Mouse (Mus musculus) neutrophil, adult 59 days (primary cell): Measurements from ENCODE around the gene Tac4. TPM values are rescaled to one million over a fixed set of nuclear protein-coding genes. Genes with fewer than 3 reads are reported as not detected.

Experiments
- total RNA-seq, 2 experiments: library from RNA; stranded (reverse); gene quantifications; 1 replicate in 1 of 2; 2 replicates in 1 of 2; pipeline ENCODE4 v1.2.4; 2023

Tac4 gene
- total RNA-seq: under 1 TPM in 1 of 2 experiments, not detected in 1; 0.31 TPM

DNA sequence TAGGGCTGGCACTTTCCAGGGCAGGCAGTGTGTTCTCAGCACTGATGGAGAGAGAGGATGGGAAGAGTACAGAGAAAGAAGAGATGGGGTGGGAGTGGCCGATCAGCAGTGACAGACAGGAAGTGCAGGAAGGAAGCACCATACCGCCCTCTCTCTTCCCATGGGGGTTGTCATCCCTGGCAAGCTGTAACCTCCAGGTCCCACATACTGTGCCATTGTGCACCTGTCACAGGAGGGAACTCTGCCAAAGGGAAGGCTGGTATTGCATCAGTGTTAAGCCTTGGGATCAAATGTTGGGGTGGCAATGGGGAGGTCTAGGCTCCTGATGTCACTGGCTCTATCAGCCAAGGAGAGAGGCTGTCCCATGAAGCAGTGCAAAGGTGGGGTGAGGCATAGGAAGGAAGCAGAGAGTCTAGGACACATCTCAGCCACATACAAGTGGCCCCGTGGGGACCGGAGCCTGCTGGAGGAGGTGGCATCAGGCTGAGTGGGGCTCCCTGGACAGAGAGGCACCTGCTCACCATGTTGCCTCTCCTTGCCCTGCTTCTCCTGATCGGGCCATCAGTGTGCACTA is at the start of gene Tac4:
Gene Tac4 (plus strand): TSS at position 352 of the 574 bp plus-strand sequence.

GRCm38 (mm10) chr11:95310007-95310647 is 48.8 kb downstream of the Tac4 start, which contains the start of gene Kat7:
TSS of gene Kat7 (minus strand) at chr11:95310246.

Other genes with a start within 250 kb of the Tac4 start
- gene Pdk2, start 220.2 kb upstream of the Tac4 start, total RNA-seq: 1 to 10 TPM; 4.1 to 4.9 TPM
- not detected for gene Itga3, start 184.7 kb upstream of the Tac4 start, total RNA-seq
- under 1 TPM in 1 of 2 experiments, not detected in 1; 0.18 TPM for gene Dlx3, start 141.4 kb upstream of the Tac4 start, total RNA-seq
- gene Dlx4, start 115.3 kb upstream of the Tac4 start, total RNA-seq: not detected
- gene Kat7, start 48.7 kb downstream of the Tac4 start, total RNA-seq: 10 to 100 TPM; 82.3 to 93.7 TPM
- gene Fam117a, start 75.5 kb downstream of the Tac4 start, total RNA-seq: 10 to 100 TPM; 76.0 to 95.2 TPM
- 10 to 100 TPM; 30.2 to 39.7 TPM for gene Slc35b1, start 123.2 kb downstream of the Tac4 start, total RNA-seq
- gene Spop, start 152.6 kb downstream of the Tac4 start, total RNA-seq: 100 to 1,000 TPM; 104 to 111 TPM